Mouse (Mus musculus) heart, embryonic 15.5 days (tissue): ENCODE measurements around the gene Bcl2l15. TPM values are rescaled to one million over a fixed set of nuclear protein-coding genes. Genes with fewer than 3 reads are reported as not detected.
A peak's percentile ranks its signal among the peaks of the same experiment; 100 is the strongest.
"Not testable (repeated sequence)": the region's sequence is repeated elsewhere in the genome, so short reads cannot be mapped to it uniquely, and the experiment has no call there.

Experiments used
- ATAC-seq: fragments of 200-750 bp; cut with Nextera tagmentation; replicated peaks from 2 replicates; pipeline ENCODE4 v1.8.0; 2017; ENCODE audit warnings: low read depth, moderate TSS enrichment; ENCODE audit not compliant: insufficient number of reproducible peaks, insufficient read depth, low FRiP score
- H3K27ac ChIP-seq: fragments of 300-500 bp; sonication (generic); 2 replicates; pipeline ENCODE4 v1.5.1; 2015; ENCODE audit warnings: mild to moderate bottlenecking, inconsistent platforms
- H3K27me3 ChIP-seq: fragments of 300-500 bp; sonication (generic); 2 replicates; pipeline ENCODE4 v1.6.1; 2015; ENCODE audit warnings: inconsistent platforms
- H3K36me3 ChIP-seq: fragments of 300-500 bp; sonication (generic); 2 replicates; pipeline ENCODE4 v1.6.1; 2015; ENCODE audit warnings: mild to moderate bottlenecking, inconsistent platforms
- H3K4me1 ChIP-seq: fragments of 300-500 bp; sonication (generic); replicated peaks from 2 replicates; pipeline ENCODE4 v1.6.1; 2015; ENCODE audit warnings: inconsistent platforms
- H3K4me2 ChIP-seq: fragments of 300-500 bp; sonication (generic); 2 replicates; pipeline ENCODE4 v1.6.1; 2015; ENCODE audit warnings: inconsistent platforms, mild to moderate bottlenecking, moderate library complexity
- H3K4me3 ChIP-seq: fragments of 300-500 bp; sonication (generic); 2 replicates; pipeline ENCODE4 v1.5.1; 2015; ENCODE audit warnings: mild to moderate bottlenecking, inconsistent platforms
- H3K9ac ChIP-seq: fragments of 300-500 bp; sonication (generic); 2 replicates; pipeline ENCODE4 v1.6.1; 2015; ENCODE audit warnings: mild to moderate bottlenecking, inconsistent platforms
- H3K9me3 ChIP-seq: fragments of 300-500 bp; sonication (generic); replicated peaks from 2 replicates; pipeline ENCODE4 v1.6.1; 2016; ENCODE audit warnings: inconsistent platforms
- WGBS: fragments of 180-500 bp; shearing (Covaris S2); methylation state at CpG from one replicate; pipeline ENCODE4 v1.1.7; 2015; ENCODE audit warnings: mixed read lengths; 5-methylcytosine and 5-hydroxymethylcytosine counted together
- polyA plus RNA-seq: library from polyadenylated mRNA; unstranded; fragments of >200 nt; fragmentation: Nextera tagmentation; extraction: Ambion mirVana; gene quantifications from 2 replicates; pipeline ENCODE4 v1.2.1, GENCODE M21; 2015

The Bcl2l15 gene
- 0.26 and 0.46 TPM in 2 replicates for polyA plus RNA-seq

- Histone ChIP-seq H3K27me3 (no peaks in the 10 kb centered on the region), H3K4me1 (peaks cover 10% of the 10 kb centered on the region), H3K9ac (no peak within 1 kb of the TSS), H3K4me2 (no peak within 1 kb of the TSS), H3K36me3 (no peaks in the 10 kb centered on the region), H3K4me3 (no peak within 1 kb of the TSS), H3K27ac (peak within 1 kb of the TSS; percentile 17; the same call in 1 of the 2 replicates), H3K9me3 (no peaks in the 10 kb centered on the region)
- no peak for ATAC-seq
Observed at GRCm38 (mm10) chr3:103832426-103832825, at the start of gene Bcl2l15. Gene Bcl2l15, plus strand, starts transcription at chr3:103832601.

- no peak overlapping the region for H3K27ac ChIP-seq
- ATAC-seq, result no peak
- no peak overlapping the region for H3K4me2 ChIP-seq
- H3K9ac ChIP-seq, result no peak overlapping the region
- no peaks in the 10 kb centered on the region for H3K9me3 ChIP-seq
- H3K4me3 ChIP-seq, result no peak overlapping the region
- no peaks in the 10 kb centered on the region for H3K27me3 ChIP-seq
- peaks cover 35% of the 10 kb centered on the region for H3K4me1 ChIP-seq
- peaks cover 2% of the 10 kb centered on the region; the same call in 1 of the 2 replicates for H3K36me3 ChIP-seq
- WGBS, result 84% methylated on average over 4 of the region's 4 CpGs
Observed at GRCm38 (mm10) chr3:103782844-103783609, 49.4 kb upstream of the Bcl2l15 start.

- no peak for ATAC-seq
- Histone ChIP-seq H3K4me2 (no peak overlapping the region), H3K4me3 (no peak overlapping the region), H3K4me1 (peaks cover 40% of the 10 kb centered on the region), H3K9ac (no peak overlapping the region), H3K36me3 (no peaks in the 10 kb centered on the region), H3K27ac (peak overlapping the region; percentile 24; the same call in 1 of the 2 replicates), H3K9me3 (no peaks in the 10 kb centered on the region), H3K27me3 (no peaks in the 10 kb centered on the region)
- 65% methylated on average over 7 of the region's 7 CpGs for WGBS
Observed at GRCm38 (mm10) chr3:103787225-103787624, 45.2 kb upstream of the Bcl2l15 start.

GRCm38 (mm10) chr3:103789096-103789495, 43.3 kb upstream of the Bcl2l15 start:
- no peaks in the 10 kb centered on the region for H3K9me3 ChIP-seq
- ATAC-seq, result no peak
- no peak overlapping the region for H3K9ac ChIP-seq
- H3K4me1 ChIP-seq, result peaks cover 31% of the 10 kb centered on the region
- H3K27ac ChIP-seq, result peak overlapping the region; percentile 93; the same call in 1 of the 2 replicates
- H3K4me3 ChIP-seq, result peak overlapping the region; percentile 95
- no peaks in the 10 kb centered on the region for H3K27me3 ChIP-seq
- H3K36me3 ChIP-seq, result no peaks in the 10 kb centered on the region
- 75% methylated on average over 7 of the region's 7 CpGs for WGBS
- H3K4me2 ChIP-seq, result peak overlapping the region; percentile 73

GRCm38 (mm10) chr3:103789891-103790345, 42.5 kb upstream of the Bcl2l15 start:
- Histone ChIP-seq H3K4me2 (peak overlapping the region; percentile 73), H3K4me1 (peaks cover 31% of the 10 kb centered on the region), H3K27me3 (no peaks in the 10 kb centered on the region), H3K27ac (peak overlapping the region; percentile 93), H3K9me3 (no peaks in the 10 kb centered on the region), H3K36me3 (no peaks in the 10 kb centered on the region), H3K9ac (peak overlapping the region; percentile 98), H3K4me3 (peak overlapping the region; percentile 95)
- no peak for ATAC-seq
- WGBS, result under 1% methylated on average over 14 of the region's 14 CpGs

GRCm38 (mm10) chr3:103790346-103791145, 41.9 kb upstream of the Bcl2l15 start:
- H3K9me3 ChIP-seq, result no peaks in the 10 kb centered on the region
- peak overlapping the region; percentile 95 for H3K4me3 ChIP-seq
- H3K36me3 ChIP-seq, result no peaks in the 10 kb centered on the region
- WGBS, result under 1% methylated on average over 54 of the region's 61 CpGs
- H3K27me3 ChIP-seq, result no peaks in the 10 kb centered on the region
- H3K9ac ChIP-seq, result peak overlapping the region; percentile 98
- ATAC-seq, result peak; percentile 70
- peaks cover 29% of the 10 kb centered on the region for H3K4me1 ChIP-seq
- peak overlapping the region; percentile 73 for H3K4me2 ChIP-seq
- peak overlapping the region; percentile 93 for H3K27ac ChIP-seq

- WGBS, result 9% methylated on average over 49 of the region's 49 CpGs
- ATAC-seq, result peak; percentile 93
Observed at GRCm38 (mm10) chr3:103791230-103792110, 40.9 kb upstream of the Bcl2l15 start, which contains the start of gene Hipk1. Gene Hipk1, minus strand, starts transcription at chr3:103791563.

GRCm38 (mm10) chr3:103792111-103792406, 40.3 kb upstream of the Bcl2l15 start:
- 71% methylated on average over 5 of the region's 5 CpGs for WGBS
- not testable (repeated sequence) for ATAC-seq, H3K36me3 ChIP-seq, H3K9ac ChIP-seq, H3K9me3 ChIP-seq, H3K27me3 ChIP-seq
- Histone ChIP-seq H3K4me1 (peaks cover 27% of the 10 kb centered on the region), H3K4me2 (peak overlapping the region; percentile 73; the same call in 1 of the 2 replicates), H3K27ac (peak overlapping the region; percentile 93; the same call in 1 of the 2 replicates), H3K4me3 (peak overlapping the region; percentile 95; the same call in 1 of the 2 replicates)

More at GRCm38 (mm10) chr3:103791230-103792110, 40.9 kb upstream of the Bcl2l15 start, which contains the start of gene Hipk1:
- Histone ChIP-seq H3K9me3 (no peaks in the 10 kb centered on the region), H3K27me3 (no peaks in the 10 kb centered on the region), H3K36me3 (no peaks in the 10 kb centered on the region), H3K4me1 (peaks cover 29% of the 10 kb centered on the region), H3K4me3 (peak within 1 kb of the TSS; percentile 95), H3K9ac (peak within 1 kb of the TSS; percentile 98), H3K4me2 (peak within 1 kb of the TSS; percentile 73), H3K27ac (peak within 1 kb of the TSS; percentile 93)

- Histone ChIP-seq H3K9me3 (no peaks in the 10 kb centered on the region), H3K36me3 (no peaks in the 10 kb centered on the region), H3K27ac (no peak overlapping the region), H3K4me3 (no peak overlapping the region), H3K27me3 (no peaks in the 10 kb centered on the region), H3K4me1 (peaks cover 22% of the 10 kb centered on the region), H3K4me2 (no peak overlapping the region), H3K9ac (no peak overlapping the region)
- no peak for ATAC-seq
- WGBS, result 63% methylated on average over 1 of the region's 1 CpGs
Observed at GRCm38 (mm10) chr3:103792566-103792965, 39.8 kb upstream of the Bcl2l15 start.

GRCm38 (mm10) chr3:103796389-103796788, 36.0 kb upstream of the Bcl2l15 start:
- Histone ChIP-seq H3K27me3 (no peaks in the 10 kb centered on the region), H3K4me3 (no peak overlapping the region), H3K36me3 (no peaks in the 10 kb centered on the region), H3K9ac (no peak overlapping the region), H3K4me2 (no peak overlapping the region), H3K9me3 (no peaks in the 10 kb centered on the region), H3K27ac (no peak overlapping the region), H3K4me1 (peaks cover 8% of the 10 kb centered on the region)
- no peak for ATAC-seq
- 61% methylated on average over 2 of the region's 2 CpGs for WGBS
